13 mouse cellular contexts compared by ENCODE assay signal in genomic region chr17:86400032-86400431, GRCm38 (mm10).
DNase-seq lines count a peak whose midpoint lies in the region; ATAC-seq and TF ChIP-seq lines count a peak whose summit lies in the region.
"Had no signal": no experiment of that assay in that cellular context is flagged by ENCODE, and none has a peak within 500 bp of the region (broad histone marks: within the 10 kb centered on the region; RNA-seq: fewer than 3 reads in every experiment).

No protein-coding gene starts in this region.

- no peak overlapping the region for H3K9ac ChIP-seq in kidney, embryonic 14.5 days (ENCODE audit: low read depth, low read length)
- no peak overlapping the region for H3K9ac ChIP-seq in forebrain, postnatal 0 days
- H3K9ac ChIP-seq: hindbrain, embryonic 15.5 days; liver, embryonic 15.5 days had no signal

- no peak for TF ChIP-seq POLR2A in kidney, adult 2 months (IDR thresholded peaks at IDR 0.05; ENCODE audit: low read depth, low read length)

- peak overlapping the region; percentile 2; the same call in 1 of the 2 replicates for H3K27ac ChIP-seq in kidney, adult 2 months (ENCODE audit: insufficient read depth, low read depth, low read length)
- no peak overlapping the region for H3K27ac ChIP-seq in kidney, embryonic 14.5 days (ENCODE audit: low read depth, low read length)
- H3K27ac ChIP-seq in forebrain, postnatal 0 days (ENCODE audit: low read depth, low read length), result no peak overlapping the region
- H3K27ac ChIP-seq: hindbrain, embryonic 15.5 days; left cerebral cortex, adult 2 months; liver, embryonic 15.5 days had no signal

- peak; percentile 67 for DNase-seq in kidney, adult 2 months
- no peak for DNase-seq in forebrain, postnatal 0 days
- DNase-seq in heart, postnatal 14 days, result peak; percentile 59 to 62
- peak; percentile 57 for DNase-seq in lung, postnatal 14 days
- no peak for DNase-seq in cerebellum, adult 9-11 months
- no peak for DNase-seq in embryo, embryonic 10 days (ENCODE audit: low spot score)
- DNase-seq: adrenal gland, postnatal 25 days; cerebellum, postnatal 14 days had no signal

- peaks cover 22% of the 10 kb centered on the region for H3K4me1 ChIP-seq in kidney, adult 2 months (ENCODE audit: control insufficient read depth, insufficient read depth, low read length)
- peaks cover 12% of the 10 kb centered on the region for H3K4me1 ChIP-seq in kidney, embryonic 14.5 days (ENCODE audit: control insufficient read depth, insufficient read depth, low read length)
- peaks cover 4% of the 10 kb centered on the region; the same call in 1 of the 2 replicates for H3K4me1 ChIP-seq in forebrain, postnatal 0 days (ENCODE audit: insufficient read depth)
- H3K4me1 ChIP-seq: liver, embryonic 15.5 days had no signal

- no peaks in the 10 kb centered on the region for H3K36me3 ChIP-seq in kidney, adult 2 months (ENCODE audit: control insufficient read depth, insufficient read depth, low read length)
- H3K36me3 ChIP-seq in kidney, embryonic 14.5 days (ENCODE audit: control insufficient read depth, insufficient read depth, low read length), result no peaks in the 10 kb centered on the region
- no peaks in the 10 kb centered on the region for H3K36me3 ChIP-seq in forebrain, postnatal 0 days (ENCODE audit: insufficient read depth)
- H3K36me3 ChIP-seq: hindbrain, embryonic 15.5 days; liver, embryonic 15.5 days had no signal

- no peaks in the 10 kb centered on the region for H3K27me3 ChIP-seq in kidney, adult 2 months (replicated peaks; ENCODE audit: control insufficient read depth, insufficient read depth, low read length)
- H3K27me3 ChIP-seq in kidney, embryonic 14.5 days (ENCODE audit: control insufficient read depth, insufficient read depth, low read length), result no peaks in the 10 kb centered on the region
- no peaks in the 10 kb centered on the region for H3K27me3 ChIP-seq in forebrain, postnatal 0 days (ENCODE audit: insufficient read depth, low read length)
- H3K27me3 ChIP-seq: hindbrain, embryonic 15.5 days; liver, embryonic 15.5 days had no signal

- H3K4me2 ChIP-seq in kidney, embryonic 14.5 days (replicated peaks; ENCODE audit: low read depth, low read length), result no peak overlapping the region
- no peak overlapping the region for H3K4me2 ChIP-seq in forebrain, postnatal 0 days (ENCODE audit: low read depth)
- H3K4me2 ChIP-seq: hindbrain, embryonic 15.5 days; liver, embryonic 15.5 days had no signal

- 33% methylated on average over 4 of the region's 4 CpGs for WGBS in kidney, adult 2 months
- WGBS in kidney, embryonic 14.5 days, result 60% methylated on average over 4 of the region's 4 CpGs
- 44% methylated on average over 4 of the region's 4 CpGs for WGBS in forebrain, postnatal 0 days

- TF ChIP-seq CTCF in kidney, adult 2 months (conservative IDR thresholded peaks at IDR 0.05; ENCODE audit: insufficient read depth, insufficient read length, low read depth, low read length), result no peak
- TF ChIP-seq CTCF in forebrain, postnatal 0 days (IDR thresholded peaks at IDR 0.05; ENCODE audit: low read depth), result no peak

- H3K4me3 ChIP-seq in kidney, adult 2 months (ENCODE audit: insufficient read depth, low read depth, low read length), result no peak overlapping the region
- H3K4me3 ChIP-seq in kidney, embryonic 14.5 days (ENCODE audit: low read length), result no peak overlapping the region
- H3K4me3 ChIP-seq in forebrain, postnatal 0 days (ENCODE audit: low read depth, low read length), result no peak overlapping the region
- H3K4me3 ChIP-seq: hindbrain, embryonic 15.5 days; left cerebral cortex, adult 2 months; liver, embryonic 15.5 days had no signal

- H3K9me3 ChIP-seq in kidney, embryonic 14.5 days (ENCODE audit: control insufficient read depth, low read length), result no peaks in the 10 kb centered on the region
- H3K9me3 ChIP-seq in forebrain, postnatal 0 days (ENCODE audit: low read length), result no peaks in the 10 kb centered on the region
- H3K9me3 ChIP-seq: hindbrain, embryonic 15.5 days; liver, embryonic 15.5 days had no signal

- ATAC-seq in kidney, embryonic 14.5 days (ENCODE audit: low FRiP score, low TSS enrichment), result no peak
- ATAC-seq in forebrain, postnatal 0 days, result peak; percentile 74
- no peak for ATAC-seq in frontal cortex, adult (ENCODE audit: low TSS enrichment)

- intact Hi-C loops in heart, postnatal 14 days (cut with DNase I), result no loop called here

Comparison
In these comparisons a context has a peak if more than half of its experiments do, and no peak if none do; other contexts are left out.
1. DNase-seq: peak in kidney, adult 2 months (single experiment), heart, postnatal 14 days (2 of 2) and lung, postnatal 14 days (single experiment); none in forebrain, postnatal 0 days (single experiment), cerebellum, adult 9-11 months (single experiment) and embryo, embryonic 10 days (single experiment).